Mouse (Mus musculus): ENCODE measurements around the gene Tldc1.

DNA sequence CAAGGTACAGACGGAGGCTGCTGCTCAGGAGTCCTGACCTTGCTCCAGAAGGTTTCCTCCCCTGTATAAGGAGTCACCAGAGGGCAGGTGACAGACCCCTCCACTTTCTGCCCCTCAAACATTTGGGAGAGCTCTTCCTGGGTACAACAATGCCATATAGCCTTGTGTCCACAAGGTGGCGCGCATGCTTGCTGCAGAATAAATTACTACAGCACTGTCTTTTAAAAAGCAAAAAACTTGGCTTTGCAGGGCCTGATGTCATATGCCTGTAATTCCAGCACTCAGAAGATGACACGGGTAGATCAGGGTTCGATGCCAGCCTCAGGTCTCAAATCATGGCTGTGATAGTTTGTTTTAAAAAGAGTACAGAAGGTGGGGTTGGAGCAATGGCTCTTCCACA is 4.5 kb upstream of the Tldc1 start:
- no peak for TF ChIP-seq POLR2A (IDR thresholded peaks at IDR 0.05; ENCODE audit: borderline replicate concordance, control insufficient read depth, low read depth, low read length)
- peak; percentile 64 for TF ChIP-seq CTCF (IDR thresholded peaks at IDR 0.05; ENCODE audit: control insufficient read depth, insufficient read depth, low read length)

All from bone marrow, adult 2 months (tissue).